Mouse (Mus musculus) heart, embryonic 11.5 days (tissue): ENCODE data around the gene Xpnpep1. TPM values are rescaled to one million over a fixed set of nuclear protein-coding genes. Genes with fewer than 3 reads are reported as not detected.

Experiments
- ATAC-seq: fragments of 200-750 bp; cut with Nextera tagmentation; replicated peaks from 2 replicates; pipeline ENCODE4 v1.8.0; 2017; ENCODE audit warnings: moderate library complexity; ENCODE audit not compliant: insufficient number of reproducible peaks, low FRiP score, low TSS enrichment
- H3K27ac ChIP-seq: fragments of 300-500 bp; sonication (generic); 2 replicates; pipeline ENCODE4 v1.5.1; 2014; ENCODE audit warnings: mild to moderate bottlenecking, low read depth, low read length
- H3K27me3 ChIP-seq: fragments of 300-500 bp; sonication (generic); 2 replicates; pipeline ENCODE4 v1.6.1; 2014; ENCODE audit warnings: mild to moderate bottlenecking, low read length, mixed read lengths; ENCODE audit not compliant: control insufficient read depth, insufficient read depth
- H3K36me3 ChIP-seq: fragments of 300-500 bp; sonication (generic); 2 replicates; pipeline ENCODE4 v1.6.1; 2014; ENCODE audit warnings: mild to moderate bottlenecking, low read length, moderate library complexity, mixed read lengths; ENCODE audit not compliant: control insufficient read depth, insufficient read depth
- H3K4me1 ChIP-seq: fragments of 300-500 bp; sonication (generic); 2 replicates; pipeline ENCODE4 v1.6.1; 2014; ENCODE audit warnings: low read length; ENCODE audit not compliant: control insufficient read depth, insufficient read depth
- H3K4me2 ChIP-seq: fragments of 300-500 bp; sonication (generic); 2 replicates; pipeline ENCODE4 v1.6.1; 2014; ENCODE audit warnings: mild to moderate bottlenecking, moderate library complexity
- H3K4me3 ChIP-seq: fragments of 300-500 bp; sonication (generic); 2 replicates; pipeline ENCODE4 v1.5.1; 2014; ENCODE audit warnings: low read depth, low read length
- H3K9ac ChIP-seq: fragments of 300-500 bp; sonication (generic); 2 replicates; pipeline ENCODE4 v1.6.1; 2014; ENCODE audit warnings: mild to moderate bottlenecking, low read depth, low read length, moderate library complexity
- H3K9me3 ChIP-seq: fragments of 300-500 bp; sonication (generic); replicated peaks from 2 replicates; pipeline ENCODE4 v1.6.1; 2016; ENCODE audit warnings: low read length; ENCODE audit not compliant: control insufficient read depth
- WGBS: fragments of 180-500 bp; shearing (Covaris S2); extraction: QIAGEN DNeasy Blood & Tissue Kit; methylation state at CpG from one replicate; pipeline ENCODE4 v1.1.7; 2014; ENCODE audit not compliant: insufficient replicate concordance; 5-methylcytosine and 5-hydroxymethylcytosine counted together
- polyA plus RNA-seq: library from polyadenylated mRNA; unstranded; fragments of >200 nt; fragmentation: Nextera tagmentation; extraction: Ambion mirVana; gene quantifications from 2 replicates; pipeline ENCODE4 v1.2.1, GENCODE M21; 2014

Xpnpep1 gene
- polyA plus RNA-seq, 1 experiment from 2014 or later: 180 TPM

DNA sequence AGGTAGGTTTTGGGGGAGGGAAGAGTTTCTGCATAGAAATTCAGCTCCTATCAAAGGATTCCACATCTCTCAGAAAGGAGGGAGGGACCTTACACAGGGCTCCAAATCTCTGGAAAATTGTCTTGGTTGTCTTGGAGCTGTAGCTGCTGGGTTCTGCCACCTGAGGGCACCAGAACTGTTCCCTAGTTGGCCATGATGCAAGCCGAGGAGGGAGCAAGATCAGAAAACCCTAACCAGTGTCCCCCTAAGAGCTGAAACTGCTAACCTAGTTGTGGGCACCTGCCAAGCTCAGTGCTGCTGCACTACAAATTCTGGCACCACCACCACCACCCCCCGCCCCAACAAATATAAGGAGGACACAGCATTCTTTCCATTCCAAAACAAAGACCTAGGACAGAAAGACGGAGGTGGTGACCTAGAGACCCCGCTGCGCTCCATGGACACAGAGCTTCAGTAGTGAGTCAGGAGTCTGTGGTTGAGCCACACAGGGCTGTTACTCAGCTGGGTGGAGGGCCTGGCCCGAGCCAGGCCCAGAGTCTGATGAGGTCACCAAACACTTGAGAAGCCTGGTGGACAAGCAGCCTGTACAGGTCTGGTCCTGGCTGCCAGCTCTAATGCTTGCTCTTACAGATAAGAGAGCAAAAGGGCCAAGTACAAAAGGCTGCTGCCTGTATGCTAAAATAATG is 31.9 kb downstream of the Xpnpep1 start:
- WGBS: 37% methylated on average over 6 of the region's 6 CpGs
- Histone ChIP-seq H3K36me3 (peaks cover 24% of the 10 kb centered on the region), H3K4me2 (0 out of 2 replicates have a peak overlapping the region, but pooled peaks have one; percentile 2), H3K27me3 (no peaks in the 10 kb centered on the region), H3K9me3 (no peaks in the 10 kb centered on the region), H3K4me3 (no peak overlapping the region), H3K4me1 (peaks cover 37% of the 10 kb centered on the region), H3K9ac (no peak overlapping the region), H3K27ac (peak overlapping the region; percentile 72)
- peak; percentile 72 for ATAC-seq

- Histone ChIP-seq H3K27me3 (no peaks in the 10 kb centered on the region), H3K27ac (no peak overlapping the region), H3K36me3 (peaks cover 38% of the 10 kb centered on the region), H3K4me2 (no peak overlapping the region), H3K4me1 (peaks cover 30% of the 10 kb centered on the region), H3K9ac (no peak overlapping the region), H3K4me3 (no peak overlapping the region), H3K9me3 (no peaks in the 10 kb centered on the region)
- ATAC-seq: no peak
- 93% methylated on average over 19 of the region's 19 CpGs for WGBS
Observed at GRCm38 (mm10) chr19:53005978-53006377, 34.0 kb downstream of the Xpnpep1 start.

- Histone ChIP-seq H3K4me2 (no peak overlapping the region), H3K4me1 (peaks cover 10% of the 10 kb centered on the region), H3K27ac (no peak overlapping the region), H3K4me3 (no peak overlapping the region), H3K9ac (no peak overlapping the region), H3K27me3 (no peaks in the 10 kb centered on the region), H3K36me3 (peaks cover 52% of the 10 kb centered on the region), H3K9me3 (no peaks in the 10 kb centered on the region)
- WGBS: 86% methylated on average over 22 of the region's 22 CpGs
- no peak for ATAC-seq
Observed at GRCm38 (mm10) chr19:53003554-53004365, 36.3 kb downstream of the Xpnpep1 start.

- Histone ChIP-seq H3K4me2 (no peak overlapping the region), H3K27me3 (no peaks in the 10 kb centered on the region), H3K4me3 (no peak overlapping the region), H3K4me1 (peaks cover 3% of the 10 kb centered on the region; the same call in 1 of the 2 replicates), H3K27ac (no peak overlapping the region), H3K9me3 (no peaks in the 10 kb centered on the region), H3K36me3 (peaks cover 55% of the 10 kb centered on the region), H3K9ac (no peak overlapping the region)
- 84% methylated on average over 23 of the region's 23 CpGs for WGBS
- ATAC-seq: no peak
Observed at GRCm38 (mm10) chr19:53002166-53003095, 37.6 kb downstream of the Xpnpep1 start.

GRCm38 (mm10) chr19:52992880-52993440 is 47.1 kb downstream of the Xpnpep1 start:
- no peaks in the 10 kb centered on the region for H3K9me3 ChIP-seq
- no peaks in the 10 kb centered on the region for H3K4me1 ChIP-seq
- no peak overlapping the region for H3K9ac ChIP-seq
- 74% methylated on average over 11 of the region's 11 CpGs for WGBS
- no peaks in the 10 kb centered on the region for H3K27me3 ChIP-seq
- ATAC-seq: peak; percentile 14; the same call in 1 of the 2 replicates
- H3K4me2 ChIP-seq: no peak overlapping the region
- H3K27ac ChIP-seq: no peak overlapping the region
- H3K36me3 ChIP-seq: peaks cover 34% of the 10 kb centered on the region
- H3K4me3 ChIP-seq: no peak overlapping the region

DNA sequence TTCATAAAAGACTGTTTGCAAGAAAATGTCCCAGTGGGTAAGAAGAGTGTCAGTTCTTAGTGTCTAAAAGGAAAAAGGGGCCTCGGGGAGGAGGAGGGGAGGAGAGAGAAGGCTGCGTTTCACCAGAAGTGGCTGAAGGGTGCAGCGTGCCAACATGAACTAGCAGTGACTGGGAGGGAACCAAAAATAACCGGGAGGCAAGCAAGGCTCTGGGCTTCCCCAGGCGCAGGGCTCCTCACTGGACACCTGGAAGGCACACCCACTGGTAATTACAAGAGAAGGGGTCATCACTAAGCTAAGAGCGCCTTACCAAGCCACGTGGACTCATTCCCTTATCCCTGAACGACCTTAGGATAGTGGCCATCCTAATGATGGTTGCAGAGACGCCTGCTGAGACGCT is 48.1 kb downstream of the Xpnpep1 start:
- Histone ChIP-seq H3K9ac (no peak overlapping the region), H3K4me2 (no peak overlapping the region), H3K27ac (no peak overlapping the region), H3K36me3 (peaks cover 29% of the 10 kb centered on the region), H3K27me3 (no peaks in the 10 kb centered on the region), H3K4me1 (no peaks in the 10 kb centered on the region), H3K9me3 (no peaks in the 10 kb centered on the region), H3K4me3 (no peak overlapping the region)
- 82% methylated on average over 10 of the region's 10 CpGs for WGBS
- ATAC-seq: no peak

DNA sequence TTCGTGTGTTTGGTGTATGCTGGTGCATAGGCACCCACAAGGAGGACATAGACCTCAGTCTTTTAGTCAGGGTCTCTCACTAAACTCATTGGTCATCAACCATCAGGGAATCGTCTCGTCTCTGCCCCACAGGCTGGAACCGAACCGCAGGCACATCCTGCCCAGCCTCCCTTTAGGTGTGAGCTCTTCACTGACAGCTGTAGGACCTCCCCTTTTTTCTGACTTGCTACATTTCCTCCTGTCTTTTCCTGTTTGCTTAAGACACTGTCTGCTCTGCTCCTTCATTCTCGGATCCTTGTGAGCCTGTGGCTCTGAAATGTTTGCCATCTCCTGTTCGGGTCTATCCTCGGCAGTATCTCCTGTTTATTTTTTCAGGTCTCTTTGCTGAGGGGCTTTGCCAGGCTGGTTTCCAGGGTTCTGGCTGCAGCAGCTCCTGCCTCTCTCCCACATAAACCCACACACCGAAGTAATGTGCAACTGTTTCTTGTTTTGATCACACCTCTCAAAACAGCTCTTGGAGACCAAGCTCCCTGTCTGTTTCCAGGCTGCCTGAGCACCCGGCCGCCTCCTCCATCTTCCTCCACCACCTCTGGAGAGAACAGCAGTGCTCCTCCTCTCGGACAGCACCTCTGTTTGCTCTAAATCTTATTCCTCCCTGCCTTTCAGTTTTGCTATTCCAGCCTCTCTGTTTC is 60.8 kb downstream of the Xpnpep1 start:
- 57% methylated on average over 12 of the region's 12 CpGs for WGBS
- Histone ChIP-seq H3K36me3 (no peaks in the 10 kb centered on the region), H3K27ac (no peak overlapping the region), H3K27me3 (no peaks in the 10 kb centered on the region), H3K9ac (no peak overlapping the region), H3K4me1 (no peaks in the 10 kb centered on the region), H3K4me2 (no peak overlapping the region; the same call in 1 of the 2 replicates), H3K4me3 (no peak overlapping the region), H3K9me3 (no peaks in the 10 kb centered on the region)
- no peak for ATAC-seq
